Mouse (Mus musculus) telencephalon, adult 2 months (tissue): ENCODE results near the gene Zfp36l2.

Source experiments
- DNase-seq: peaks from one replicate; pipeline ENCODE4 v3.0.0-alpha.2; 2011; ENCODE audit warnings: low read depth, low spot score

Zfp36l2 gene

GRCm38 (mm10) chr17:84152206-84152975 is 35.4 kb downstream of the Zfp36l2 start:
- DNase-seq: no peak

GRCm38 (mm10) chr17:84151306-84151705 is 36.4 kb downstream of the Zfp36l2 start:
- DNase-seq: no peak

- no peak for DNase-seq
These were observed 37.5 kb downstream of the Zfp36l2 start for GRCm38 (mm10) chr17:84150291-84150690.

- DNase-seq: no peak
These were observed 38.2 kb downstream of the Zfp36l2 start for GRCm38 (mm10) chr17:84149566-84149965.

GRCm38 (mm10) chr17:84148499-84149484 is 39.0 kb downstream of the Zfp36l2 start:
- no peak for DNase-seq

GRCm38 (mm10) chr17:84147183-84148108 is 40.3 kb downstream of the Zfp36l2 start:
- DNase-seq: no peak

GRCm38 (mm10) chr17:84146458-84147182 is 41.1 kb downstream of the Zfp36l2 start:
- no peak for DNase-seq

- DNase-seq: no peak
These were observed 41.9 kb downstream of the Zfp36l2 start for GRCm38 (mm10) chr17:84145826-84146287.

GRCm38 (mm10) chr17:84144762-84145599 is 42.8 kb downstream of the Zfp36l2 start:
- no peak for DNase-seq

- no peak for DNase-seq
These were observed 43.6 kb downstream of the Zfp36l2 start for GRCm38 (mm10) chr17:84144130-84144529.

- DNase-seq: no peak
These were observed 44.4 kb downstream of the Zfp36l2 start for GRCm38 (mm10) chr17:84143219-84143844.

- no peak for DNase-seq
These were observed 46.1 kb downstream of the Zfp36l2 start for GRCm38 (mm10) chr17:84141691-84142090.

- no peak for DNase-seq
These were observed 46.8 kb downstream of the Zfp36l2 start for GRCm38 (mm10) chr17:84140822-84141507.

GRCm38 (mm10) chr17:84137393-84138171 is 50.2 kb downstream of the Zfp36l2 start:
- DNase-seq: no peak

- DNase-seq: no peak
These were observed 50.9 kb downstream of the Zfp36l2 start for GRCm38 (mm10) chr17:84136669-84137392.

GRCm38 (mm10) chr17:84136217-84136616 is 51.5 kb downstream of the Zfp36l2 start:
- no peak for DNase-seq

GRCm38 (mm10) chr17:84135243-84135642 is 52.5 kb downstream of the Zfp36l2 start:
- DNase-seq: no peak
